Mouse (Mus musculus): ENCODE data around the gene Capn1.

- no peak for TF ChIP-seq CTCF (IDR thresholded peaks at IDR 0.05; ENCODE audit: low read depth)
- TF ChIP-seq EP300 (optimal IDR thresholded peaks at IDR 0.05), result no peak
These were observed 2.0 kb downstream of the Capn1 start for GRCm38 (mm10) chr19:6013691-6014090.

All from stomach, postnatal 0 days (tissue).